Mouse (Mus musculus): ENCODE measurements around the gene Gm10944. TPM values are rescaled to one million over a fixed set of nuclear protein-coding genes. Genes with fewer than 3 reads are reported as not detected.

The Gm10944 gene
- polyA plus RNA-seq (2014; fragmentation: Illumina TruSeq; extraction: RNeasy Lipid Tissue Mini Kit (QIAGEN cat#74804); ENCODE audit: low replicate concordance) = not detected

DNA sequence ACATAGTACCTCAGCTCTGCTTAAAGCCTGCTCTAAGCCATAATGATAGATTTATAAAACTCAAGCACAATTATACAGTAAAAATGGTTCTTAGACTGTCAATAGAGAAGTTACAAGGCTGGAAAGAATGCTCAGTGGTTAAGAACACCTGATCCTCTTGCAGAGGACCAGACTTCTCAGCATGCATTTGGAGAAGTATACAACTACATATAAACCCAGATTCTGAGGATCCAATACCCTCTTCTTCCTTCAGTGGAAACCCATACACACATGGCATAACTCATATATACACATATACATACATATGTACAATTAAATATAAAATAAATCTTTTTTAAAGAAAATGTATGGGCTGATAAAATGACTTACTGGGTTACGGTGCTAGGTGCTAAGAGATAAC is at the start of gene Gm10944:
TSS of gene Gm10944 (plus strand) at position 301 of the 400 bp plus-strand sequence.

Other genes with a start within 250 kb of the Gm10944 start
- 0.30 TPM for gene Adgb, start 209.0 kb upstream of the Gm10944 start, polyA plus RNA-seq (2014; fragmentation: Illumina TruSeq; extraction: RNeasy Lipid Tissue Mini Kit (QIAGEN cat#74804); ENCODE audit: low replicate concordance)
- gene Rab32, start 123.1 kb upstream of the Gm10944 start, polyA plus RNA-seq (2014; fragmentation: Illumina TruSeq; extraction: RNeasy Lipid Tissue Mini Kit (QIAGEN cat#74804); ENCODE audit: low replicate concordance) = 29.8 TPM